Mouse (Mus musculus) mesoderm, embryonic 11.5 days (tissue): ENCODE measurements around the gene Ptprm.

ENCODE experiments used
- DNase-seq: peaks from one replicate; pipeline ENCODE4 v3.0.0-alpha.2; 2012; ENCODE audit warnings: low read depth, low spot score

Gene Ptprm

GRCm38 (mm10) chr17:66729979-66730378, 624.3 kb downstream of the Ptprm start:
- no peak for DNase-seq

- DNase-seq, result no peak
Measured at GRCm38 (mm10) chr17:66720992-66721351, 633.3 kb downstream of the Ptprm start.

- no peak for DNase-seq
Measured at GRCm38 (mm10) chr17:66720200-66720991, 633.9 kb downstream of the Ptprm start.

GRCm38 (mm10) chr17:66712456-66713205, 641.6 kb downstream of the Ptprm start:
- no peak for DNase-seq

GRCm38 (mm10) chr17:66711221-66712016, 642.8 kb downstream of the Ptprm start:
- no peak for DNase-seq

- DNase-seq, result no peak
Measured at GRCm38 (mm10) chr17:66710568-66710967, 643.7 kb downstream of the Ptprm start.

GRCm38 (mm10) chr17:66708748-66709147, 645.5 kb downstream of the Ptprm start:
- DNase-seq, result no peak

- no peak for DNase-seq
Measured at GRCm38 (mm10) chr17:66707684-66708083, 646.6 kb downstream of the Ptprm start.

- DNase-seq, result no peak
Measured at GRCm38 (mm10) chr17:66701358-66702184, 652.7 kb downstream of the Ptprm start.

- DNase-seq, result no peak
Measured at GRCm38 (mm10) chr17:66699896-66700295, 654.4 kb downstream of the Ptprm start.

- no peak for DNase-seq
Measured at GRCm38 (mm10) chr17:66697650-66698049, 656.6 kb downstream of the Ptprm start.

- DNase-seq, result no peak
Measured at GRCm38 (mm10) chr17:66696531-66697172, 657.6 kb downstream of the Ptprm start.

GRCm38 (mm10) chr17:66694326-66694725, 659.9 kb downstream of the Ptprm start:
- no peak for DNase-seq

GRCm38 (mm10) chr17:66693676-66694304, 660.5 kb downstream of the Ptprm start:
- DNase-seq, result peak; percentile 34

GRCm38 (mm10) chr17:66692941-66693675, 661.1 kb downstream of the Ptprm start:
- no peak for DNase-seq

GRCm38 (mm10) chr17:66688179-66688578, 666.1 kb downstream of the Ptprm start:
- no peak for DNase-seq

- no peak for DNase-seq
Measured at GRCm38 (mm10) chr17:66687543-66687942, 666.7 kb downstream of the Ptprm start.

- no peak for DNase-seq
Measured at GRCm38 (mm10) chr17:66686701-66687489, 667.4 kb downstream of the Ptprm start.

- DNase-seq, result no peak
Measured at GRCm38 (mm10) chr17:66683411-66683810, 670.8 kb downstream of the Ptprm start.
